Mouse (Mus musculus): ENCODE measurements around the gene Neurl1a.

The Neurl1a gene

GRCm38 (mm10) chr19:47285581-47285980 lies 107.0 kb downstream of the Neurl1a start:
- DNase-seq (ENCODE audit: low spot score in 2 of 2): no peak

GRCm38 (mm10) chr19:47286886-47287450 lies 108.3 kb downstream of the Neurl1a start:
- no peak for DNase-seq (ENCODE audit: low spot score in 2 of 2)

- no peak for DNase-seq (ENCODE audit: low spot score in 2 of 2)
Measured at GRCm38 (mm10) chr19:47291307-47292080, 112.9 kb downstream of the Neurl1a start.

- DNase-seq (ENCODE audit: low spot score in 2 of 2): peak in 1 of 2 experiments; percentile 49
Measured at GRCm38 (mm10) chr19:47292451-47292951, 113.9 kb downstream of the Neurl1a start.

- no peak for DNase-seq (ENCODE audit: low spot score in 2 of 2)
Measured at GRCm38 (mm10) chr19:47298100-47298499, 119.5 kb downstream of the Neurl1a start.

- DNase-seq (ENCODE audit: low spot score in 2 of 2): peak in 1 of 2 experiments; percentile 35
Measured at GRCm38 (mm10) chr19:47301303-47302190, 122.9 kb downstream of the Neurl1a start.

GRCm38 (mm10) chr19:47302191-47302852 lies 123.7 kb downstream of the Neurl1a start:
- peak in 1 of 2 experiments; percentile 28 for DNase-seq (ENCODE audit: low spot score in 2 of 2)

GRCm38 (mm10) chr19:47303128-47303527 lies 124.5 kb downstream of the Neurl1a start:
- DNase-seq (ENCODE audit: low spot score in 2 of 2): no peak

GRCm38 (mm10) chr19:47304170-47304745 lies 125.6 kb downstream of the Neurl1a start:
- DNase-seq (ENCODE audit: low spot score in 2 of 2): no peak

GRCm38 (mm10) chr19:47305401-47305800 lies 126.8 kb downstream of the Neurl1a start:
- no peak for DNase-seq (ENCODE audit: low spot score in 2 of 2)

GRCm38 (mm10) chr19:47306128-47306916 lies 127.7 kb downstream of the Neurl1a start:
- DNase-seq (ENCODE audit: low spot score in 2 of 2): no peak

GRCm38 (mm10) chr19:47306917-47307315 lies 128.3 kb downstream of the Neurl1a start:
- DNase-seq (ENCODE audit: low spot score in 2 of 2): no peak
